Mouse (Mus musculus): ENCODE measurements around the gene Irf9. TPM values are rescaled to one million over a fixed set of nuclear protein-coding genes. Genes with fewer than 3 reads are reported as not detected.
A peak's percentile ranks its signal among the peaks of the same experiment; 100 is the strongest.

Gene Irf9
- polyA plus RNA-seq, 2 experiments: 9.8 to 21.0 TPM

GRCm38 (mm10) chr14:55575711-55576110 is 27.7 kb upstream of the Irf9 start:
- no peak for TF ChIP-seq POLR2A (IDR thresholded peaks at IDR 0.05; ENCODE audit: borderline replicate concordance, extremely low read depth, insufficient read depth, insufficient read length)
- Histone ChIP-seq H3K9me3 (ENCODE audit: control insufficient read depth, low read length) (no peaks in the 10 kb centered on the region), H3K4me3 (replicated peaks; ENCODE audit: low read length) (peak overlapping the region; percentile 5; the same call in 1 of the 2 replicates), H3K4me2 (replicated peaks; ENCODE audit: low read depth, low read length, severe bottlenecking) (no peak overlapping the region), H3K36me3 (ENCODE audit: control insufficient read depth, insufficient read depth, low read length) (peaks cover 7% of the 10 kb centered on the region; the same call in 1 of the 2 replicates), H3K27me3 (ENCODE audit: control insufficient read depth, insufficient read depth, low read length) (no peaks in the 10 kb centered on the region), H3K4me1 (ENCODE audit: control insufficient read depth, insufficient read depth, low read length) (peaks cover 9% of the 10 kb centered on the region), H3K9ac (ENCODE audit: low read depth, low read length, severe bottlenecking) (no peak overlapping the region; the same call in 1 of the 2 replicates), H3K27ac (replicated peaks; ENCODE audit: low read depth, low read length) (0 out of 2 replicates have a peak overlapping the region, but pooled peaks have one; percentile 19)
- ATAC-seq (ENCODE audit: low FRiP score, low read depth) (no peak), DNase-seq (ENCODE audit: low spot score) (no peak)
- 70% methylated on average over 13 of the region's 13 CpGs for WGBS

- Histone ChIP-seq H3K4me1 (ENCODE audit: control insufficient read depth, insufficient read depth, low read length) (peaks cover 9% of the 10 kb centered on the region), H3K27me3 (ENCODE audit: control insufficient read depth, insufficient read depth, low read length) (no peaks in the 10 kb centered on the region), H3K4me2 (replicated peaks; ENCODE audit: low read depth, low read length, severe bottlenecking) (no peak overlapping the region), H3K4me3 (replicated peaks; ENCODE audit: low read length) (0 out of 2 replicates have a peak overlapping the region, but pooled peaks have one; percentile 7), H3K27ac (replicated peaks; ENCODE audit: low read depth, low read length) (no peak overlapping the region), H3K9ac (ENCODE audit: low read depth, low read length, severe bottlenecking) (no peak overlapping the region), H3K9me3 (ENCODE audit: control insufficient read depth, low read length) (no peaks in the 10 kb centered on the region), H3K36me3 (ENCODE audit: control insufficient read depth, insufficient read depth, low read length) (peaks cover 10% of the 10 kb centered on the region; the same call in 1 of the 2 replicates)
- 80% methylated on average over 16 of the region's 16 CpGs for WGBS
- DNase-seq (ENCODE audit: low spot score) (no peak), ATAC-seq (ENCODE audit: low FRiP score, low read depth) (no peak)
- TF ChIP-seq POLR2A (IDR thresholded peaks at IDR 0.05; ENCODE audit: borderline replicate concordance, extremely low read depth, insufficient read depth, insufficient read length): no peak
These were observed 27.0 kb upstream of the Irf9 start for GRCm38 (mm10) chr14:55576376-55576775.

GRCm38 (mm10) chr14:55577871-55578667 is 25.3 kb upstream of the Irf9 start, which contains the start of gene Psme1:
Gene Psme1, plus strand, starts transcription at chr14:55578123.
- Histone ChIP-seq H3K36me3 (ENCODE audit: control insufficient read depth, insufficient read depth, low read length) (peaks cover 19% of the 10 kb centered on the region), H3K4me1 (ENCODE audit: control insufficient read depth, insufficient read depth, low read length) (peaks cover 9% of the 10 kb centered on the region), H3K4me2 (replicated peaks; ENCODE audit: low read depth, low read length, severe bottlenecking) (peak within 1 kb of the TSS; percentile 84), H3K27ac (replicated peaks; ENCODE audit: low read depth, low read length) (peak within 1 kb of the TSS; percentile 69; the same call in 1 of the 2 replicates), H3K9ac (ENCODE audit: low read depth, low read length, severe bottlenecking) (peak within 1 kb of the TSS; percentile 79), H3K9me3 (ENCODE audit: control insufficient read depth, low read length) (no peaks in the 10 kb centered on the region), H3K27me3 (ENCODE audit: control insufficient read depth, insufficient read depth, low read length) (no peaks in the 10 kb centered on the region), H3K4me3 (replicated peaks; ENCODE audit: low read length) (peak within 1 kb of the TSS; percentile 78)
- 0 out of 2 replicates have a peak, but pooled peaks have one; percentile 12 for TF ChIP-seq POLR2A (IDR thresholded peaks at IDR 0.05; ENCODE audit: borderline replicate concordance, extremely low read depth, insufficient read depth, insufficient read length)
- WGBS: 1% methylated on average over 29 of the region's 32 CpGs
- DNase-seq (ENCODE audit: low spot score) (peak; percentile 91), ATAC-seq (ENCODE audit: low FRiP score, low read depth) (peak; percentile 88)

- DNase-seq (ENCODE audit: low spot score) (no peak), ATAC-seq (ENCODE audit: low FRiP score, low read depth) (peak; percentile 14)
- no peaks in the 10 kb centered on the region for H3K9me3 ChIP-seq (ENCODE audit: control insufficient read depth, low read length)
- 23% methylated on average over 6 of the region's 6 CpGs for WGBS
- H3K36me3 ChIP-seq (ENCODE audit: control insufficient read depth, insufficient read depth, low read length): peaks cover 19% of the 10 kb centered on the region
- TF ChIP-seq POLR2A (IDR thresholded peaks at IDR 0.05; ENCODE audit: borderline replicate concordance, extremely low read depth, insufficient read depth, insufficient read length): no peak
- H3K27me3 ChIP-seq (ENCODE audit: control insufficient read depth, insufficient read depth, low read length): no peaks in the 10 kb centered on the region
- H3K4me1 ChIP-seq (ENCODE audit: control insufficient read depth, insufficient read depth, low read length): peaks cover 9% of the 10 kb centered on the region
- peak overlapping the region; percentile 84 for H3K4me2 ChIP-seq (replicated peaks; ENCODE audit: low read depth, low read length, severe bottlenecking)
- H3K9ac ChIP-seq (ENCODE audit: low read depth, low read length, severe bottlenecking): peak overlapping the region; percentile 79
- H3K27ac ChIP-seq (replicated peaks; ENCODE audit: low read depth, low read length): peak overlapping the region; percentile 69; the same call in 1 of the 2 replicates
- H3K4me3 ChIP-seq (replicated peaks; ENCODE audit: low read length): peak overlapping the region; percentile 78
These were observed 24.6 kb upstream of the Irf9 start for GRCm38 (mm10) chr14:55578668-55579269.
